Mouse (Mus musculus) kidney, adult 2 months (tissue): ENCODE measurements around the gene Smug1.

Experiments used
- CTCF ChIP-seq: fragments of 200-500 bp; conservative IDR thresholded peaks from 2 replicates; pipeline ENCODE4 v1.5.1; 2011; ENCODE audit warnings: low read depth, mild to moderate bottlenecking, control low read depth, low read length, moderate library complexity, mixed read lengths; ENCODE audit not compliant: insufficient read depth, insufficient read length
- POLR2A ChIP-seq: fragments of 200-500 bp; IDR thresholded peaks from one replicate; pipeline ENCODE4 v1.6.1; 2011; ENCODE audit warnings: low read depth, low read length, control low read depth

- TF ChIP-seq CTCF (peak; percentile 97), POLR2A (no peak)
Observed at GRCm38 (mm10) chr15:103176874-103177421, 10.1 kb upstream of the Smug1 start.
